ENCODE assay signal across 7 mouse cellular contexts in genomic region chrX:51736450-51736849, GRCm38 (mm10). TPM values are rescaled to one million over a fixed set of nuclear protein-coding genes. Genes with fewer than 3 reads are reported as not detected.
DNase-seq lines count a peak whose midpoint lies in the region; ATAC-seq and TF ChIP-seq lines count a peak whose summit lies in the region.

No protein-coding gene starts in this region.

- H3K27ac ChIP-seq in neural tube, embryonic 15.5 days (replicated peaks), result no peak overlapping the region
- H3K27ac ChIP-seq in heart, postnatal 0 days (ENCODE audit: low read depth), result no peak overlapping the region

- DNase-seq in neural tube, embryonic 10.5 days (ENCODE audit: extremely low spot score, low spot score), result peak; percentile 44
- DNase-seq in adipocyte (ENCODE audit: low spot score), result peak; percentile 71
- peak; percentile 40 for DNase-seq in cerebellum, adult 8-10 months
- DNase-seq in heart, postnatal 0 days (ENCODE audit: low spot score), result peak; percentile 5
- peak; percentile 49 to 63 for DNase-seq in left cerebral cortex, postnatal 14 days (ENCODE audit: low spot score in 2 of 2)
- DNase-seq in right cerebral cortex, postnatal 14 days, result peak; percentile 64

- no peaks in the 10 kb centered on the region for H3K4me1 ChIP-seq in neural tube, embryonic 15.5 days
- no peaks in the 10 kb centered on the region for H3K4me1 ChIP-seq in heart, postnatal 0 days (ENCODE audit: control insufficient read depth, insufficient read depth)

- WGBS in neural tube, embryonic 15.5 days, result 74% methylated on average over 2 of the region's 2 CpGs
- WGBS in heart, postnatal 0 days, result 55% methylated on average over 2 of the region's 2 CpGs

- peak; percentile 69 for TF ChIP-seq CTCF in heart, postnatal 0 days (IDR thresholded peaks at IDR 0.05; ENCODE audit: low read depth)

- no peak for ATAC-seq in neural tube, embryonic 15.5 days (ENCODE audit: low FRiP score)
- ATAC-seq in heart, postnatal 0 days (ENCODE audit: insufficient read depth, low read depth), result no peak

- H3K4me3 ChIP-seq in neural tube, embryonic 15.5 days (replicated peaks), result no peak overlapping the region
- no peak overlapping the region for H3K4me3 ChIP-seq in heart, postnatal 0 days (ENCODE audit: low read depth, low read length)

- H3K9ac ChIP-seq in neural tube, embryonic 15.5 days (replicated peaks), result no peak overlapping the region
- H3K9ac ChIP-seq in heart, postnatal 0 days (replicated peaks; ENCODE audit: low read depth, low read length), result no peak overlapping the region

- H3K36me3 ChIP-seq in neural tube, embryonic 15.5 days, result no peaks in the 10 kb centered on the region
- H3K36me3 ChIP-seq in heart, postnatal 0 days (replicated peaks; ENCODE audit: control insufficient read depth, insufficient read depth, low read length), result no peaks in the 10 kb centered on the region

- intact Hi-C loops in left cerebral cortex, postnatal 14 days (cut with DNase I), result no loop called here

- no peaks in the 10 kb centered on the region for H3K27me3 ChIP-seq in neural tube, embryonic 15.5 days (replicated peaks)
- no peaks in the 10 kb centered on the region for H3K27me3 ChIP-seq in heart, postnatal 0 days (ENCODE audit: control insufficient read depth, insufficient read depth, low read length)

- H3K9me3 ChIP-seq in neural tube, embryonic 15.5 days (replicated peaks), result no peaks in the 10 kb centered on the region
- no peaks in the 10 kb centered on the region for H3K9me3 ChIP-seq in heart, postnatal 0 days (replicated peaks; ENCODE audit: control insufficient read depth, low read length)

- H3K4me2 ChIP-seq in neural tube, embryonic 15.5 days, result no peak overlapping the region
- no peak overlapping the region for H3K4me2 ChIP-seq in heart, postnatal 0 days (ENCODE audit: low read depth, low read length)

- no peak for TF ChIP-seq EP300 in heart, postnatal 0 days (IDR thresholded peaks at IDR 0.05; ENCODE audit: low read depth)

RNA-seq across cellular contexts. Expression of gene Hs6st2, which starts 54.8 kb away (rescaled TPM):
- 33.8 and 38.4 TPM in 2 replicates for polyA plus RNA-seq in neural tube, embryonic 15.5 days (2015; fragmentation: Nextera tagmentation; extraction: Ambion mirVana)
- total RNA-seq in heart, postnatal 0 days (2014; rRNA removed; ENCODE audit: low replicate concordance), result 7.7 and 20.2 TPM in 2 replicates
- 2.8 and 3.3 TPM in 2 replicates for polyA plus RNA-seq in heart, postnatal 0 days (2015; fragmentation: Nextera tagmentation; extraction: Ambion mirVana)
- total RNA-seq in left cerebral cortex, postnatal 14 days (2021), result 10 to 100 TPM; 41.7 to 51.7 TPM

Comparison
In these comparisons a context has a peak if more than half of its experiments do, and no peak if none do; other contexts are left out.
1. DNase-seq: peak in every context shown above with its lines; median percentile 71 in adipocyte; 64 in right cerebral cortex, postnatal 14 days; 56 in left cerebral cortex, postnatal 14 days; 44 in neural tube, embryonic 10.5 days; 40 in cerebellum, adult 8-10 months; 5 in heart, postnatal 0 days.